Mouse (Mus musculus): ENCODE data around the gene Itpr2.

The Itpr2 gene

GRCm38 (mm10) chr6:146504459-146504858, 2.4 kb upstream of the Itpr2 start:
- no peak for DNase-seq (ENCODE audit: low read depth, low spot score)

- no peak for DNase-seq (ENCODE audit: low read depth, low spot score)
Measured at GRCm38 (mm10) chr6:146502856-146503255, 833 bp upstream of the Itpr2 start.

- DNase-seq (ENCODE audit: low read depth, low spot score), result peak; percentile 92
Measured at GRCm38 (mm10) chr6:146501316-146501865, 632 bp downstream of the Itpr2 start.

DNA sequence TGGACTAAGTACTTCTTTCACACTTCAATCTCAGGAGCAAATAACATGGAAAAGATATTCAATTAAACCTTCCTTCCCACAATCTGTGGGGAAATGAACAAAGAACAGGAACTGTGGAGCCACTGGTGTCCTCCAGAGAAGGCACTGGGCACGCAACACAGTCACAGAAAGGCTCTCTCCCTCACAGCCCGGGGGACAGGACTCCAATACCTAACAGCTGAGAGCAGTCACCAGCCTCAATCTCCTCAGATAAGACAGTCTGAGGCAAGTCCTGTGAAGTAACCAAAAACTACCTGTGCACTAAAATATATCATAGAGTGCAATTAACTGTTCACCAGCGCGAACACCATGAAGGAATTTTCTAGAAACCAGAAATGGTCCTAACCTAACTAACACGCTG, 1.3 kb downstream of the Itpr2 start:
- DNase-seq (ENCODE audit: low read depth, low spot score), result no peak

DNA sequence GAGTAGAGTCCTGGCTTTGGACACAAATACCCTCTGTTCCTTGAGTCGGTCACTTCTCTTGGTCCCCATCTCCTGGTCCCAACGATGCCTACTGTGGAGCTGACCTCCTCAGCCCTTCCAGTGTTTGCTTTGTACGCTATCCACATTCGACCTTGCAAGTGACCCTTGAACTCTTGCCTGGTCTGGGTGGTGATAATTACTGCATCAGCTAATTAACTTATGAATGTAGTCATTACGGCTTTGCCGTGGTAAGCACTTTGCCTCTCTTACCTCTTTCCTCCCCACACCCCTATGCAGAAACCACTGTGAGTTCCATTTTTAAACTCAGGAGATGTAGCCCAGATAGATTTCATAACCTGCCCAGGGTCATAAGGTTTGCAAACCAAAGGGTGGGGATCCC, 1.8 kb downstream of the Itpr2 start:
- DNase-seq (ENCODE audit: low read depth, low spot score), result peak; percentile 66

GRCm38 (mm10) chr6:146499566-146499965, 2.5 kb downstream of the Itpr2 start:
- no peak for DNase-seq (ENCODE audit: low read depth, low spot score)

GRCm38 (mm10) chr6:146498416-146498815, 3.6 kb downstream of the Itpr2 start:
- peak; percentile 44 for DNase-seq (ENCODE audit: low read depth, low spot score)

GRCm38 (mm10) chr6:146497866-146498265, 4.2 kb downstream of the Itpr2 start:
- peak; percentile 60 for DNase-seq (ENCODE audit: low read depth, low spot score)

DNA sequence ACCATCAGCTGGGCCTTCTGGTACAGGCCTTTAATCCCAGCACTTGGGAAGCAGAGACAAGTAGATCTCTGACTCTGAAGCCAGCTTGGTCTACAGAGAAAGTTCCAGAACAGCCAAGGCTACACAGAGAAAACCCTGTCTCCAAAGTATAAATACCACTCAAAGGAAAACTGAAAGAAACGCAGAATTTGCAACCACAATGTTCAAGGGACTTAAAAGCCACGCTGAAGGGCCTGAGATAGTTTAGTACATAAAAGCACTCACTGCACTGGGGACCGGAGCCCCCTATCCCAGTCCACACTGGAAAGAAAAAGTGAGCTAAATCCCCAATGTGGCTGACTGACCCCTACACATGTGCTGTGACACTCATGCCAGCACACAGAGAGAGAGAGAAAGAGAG, 4.6 kb downstream of the Itpr2 start:
- peak; percentile 55 for DNase-seq (ENCODE audit: low read depth, low spot score)

GRCm38 (mm10) chr6:146491680-146492079, 10.3 kb downstream of the Itpr2 start:
- no peak for DNase-seq (ENCODE audit: low read depth, low spot score)

DNA sequence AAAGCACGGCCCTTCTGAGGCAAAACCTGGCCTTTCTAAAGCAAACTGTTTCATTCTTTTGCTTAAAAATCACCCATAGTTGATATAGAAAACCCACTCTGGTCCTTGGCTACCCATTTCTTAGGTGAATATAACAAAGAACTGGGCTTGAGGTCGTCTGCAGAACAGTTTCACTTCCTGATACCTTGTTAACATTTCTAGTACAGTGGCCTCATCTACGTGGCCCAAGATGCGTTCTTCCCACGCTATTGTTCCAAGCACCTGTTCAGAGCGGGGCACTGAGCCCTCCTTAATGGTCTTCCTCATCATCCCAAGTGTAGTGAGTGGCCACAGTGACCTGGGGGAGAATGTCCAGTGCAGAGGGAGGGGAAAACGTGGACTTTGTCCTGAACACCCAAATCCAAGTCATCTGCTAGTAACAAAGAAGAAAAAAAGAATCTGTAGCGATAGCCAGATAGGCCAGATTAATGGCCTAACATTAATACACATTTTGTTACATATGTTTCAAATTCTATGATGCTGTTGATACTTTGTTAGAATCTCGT, 11.5 kb downstream of the Itpr2 start:
- DNase-seq (ENCODE audit: low read depth, low spot score), result peak; percentile 85

DNA sequence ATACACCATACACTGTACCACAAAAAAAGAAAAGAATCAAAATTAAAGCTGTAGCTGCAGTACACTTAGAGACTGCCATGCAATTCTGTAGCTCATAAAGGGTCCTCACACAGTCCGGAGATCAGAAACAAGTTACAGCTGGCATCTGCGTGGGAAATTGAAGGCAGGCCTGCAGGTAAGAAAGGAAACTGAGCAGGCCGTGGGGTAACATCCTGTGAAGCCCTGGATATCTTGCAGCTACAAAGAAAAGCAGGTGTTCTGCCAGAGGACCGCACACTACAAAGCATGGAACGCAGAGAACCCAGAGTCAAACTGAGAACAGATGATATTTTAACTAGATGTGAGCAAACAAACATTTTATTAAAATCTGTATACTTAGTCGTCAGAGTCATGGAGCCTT, 12.2 kb downstream of the Itpr2 start:
- peak; percentile 45 for DNase-seq (ENCODE audit: low read depth, low spot score)

DNA sequence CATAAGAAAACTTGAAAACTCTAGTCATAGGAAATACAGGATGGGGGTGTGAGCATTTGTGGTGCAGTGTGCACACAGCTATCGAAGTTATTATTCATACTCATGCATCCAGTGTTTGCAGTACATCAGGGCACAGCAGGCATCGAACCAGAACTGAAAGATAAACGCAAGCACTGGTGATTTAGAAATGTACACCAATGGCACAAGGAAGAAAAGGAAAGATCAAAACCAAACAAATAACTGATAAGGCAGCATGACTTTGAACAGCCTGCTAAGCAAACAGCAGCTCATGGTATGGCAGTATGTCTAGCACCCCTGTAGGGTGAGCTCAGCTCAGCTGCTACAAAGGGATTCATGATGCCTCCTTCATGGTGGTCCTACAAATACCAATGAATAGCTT, 13.3 kb downstream of the Itpr2 start:
- DNase-seq (ENCODE audit: low read depth, low spot score), result no peak

GRCm38 (mm10) chr6:146487079-146487478, 14.9 kb downstream of the Itpr2 start:
- no peak for DNase-seq (ENCODE audit: low read depth, low spot score)

DNA sequence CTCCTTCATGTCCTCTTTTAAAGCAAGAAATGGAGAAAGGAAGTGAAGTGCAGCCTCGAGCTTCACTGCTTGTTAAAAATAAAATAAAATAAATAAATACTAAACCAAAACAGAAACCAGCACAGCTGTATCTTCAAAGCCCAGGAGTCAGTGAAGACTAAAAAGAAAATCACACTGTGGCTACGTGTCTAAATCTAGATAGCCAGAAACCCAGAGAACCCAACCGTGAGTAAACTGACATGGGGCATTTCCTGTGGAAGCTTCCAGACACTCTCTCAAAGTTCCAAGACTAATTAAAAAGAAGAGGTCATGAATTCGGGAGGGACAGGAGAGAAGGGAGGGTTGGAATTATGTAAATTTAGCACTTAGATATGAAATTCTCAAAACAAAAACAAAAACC, 15.9 kb downstream of the Itpr2 start:
- DNase-seq (ENCODE audit: low read depth, low spot score), result peak; percentile 64

DNA sequence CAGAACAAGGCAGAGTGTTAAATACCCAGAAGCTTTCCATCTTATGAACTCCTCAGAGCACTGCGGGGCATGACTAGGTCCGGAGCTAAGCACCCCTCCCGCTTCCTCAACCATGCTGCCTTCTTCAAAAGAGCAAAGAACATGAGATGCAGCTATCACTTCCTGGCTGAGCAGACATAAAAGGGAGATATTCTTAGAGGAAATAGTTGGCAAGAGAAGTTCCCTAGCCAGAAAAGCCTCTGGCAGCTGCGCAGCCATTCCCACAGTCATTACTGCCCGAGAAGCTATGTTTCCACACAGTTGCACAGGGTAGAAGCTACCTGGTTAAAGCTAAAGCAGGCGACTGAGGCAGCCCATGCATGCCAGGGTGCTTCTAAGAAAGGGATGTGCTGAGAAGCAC, 20.6 kb downstream of the Itpr2 start:
- no peak for DNase-seq (ENCODE audit: low read depth, low spot score)

- no peak for DNase-seq (ENCODE audit: low read depth, low spot score)
Measured at GRCm38 (mm10) chr6:146480925-146481324, 21.1 kb downstream of the Itpr2 start.

GRCm38 (mm10) chr6:146478888-146479683, 22.9 kb downstream of the Itpr2 start:
- DNase-seq (ENCODE audit: low read depth, low spot score), result peak; percentile 34

DNA sequence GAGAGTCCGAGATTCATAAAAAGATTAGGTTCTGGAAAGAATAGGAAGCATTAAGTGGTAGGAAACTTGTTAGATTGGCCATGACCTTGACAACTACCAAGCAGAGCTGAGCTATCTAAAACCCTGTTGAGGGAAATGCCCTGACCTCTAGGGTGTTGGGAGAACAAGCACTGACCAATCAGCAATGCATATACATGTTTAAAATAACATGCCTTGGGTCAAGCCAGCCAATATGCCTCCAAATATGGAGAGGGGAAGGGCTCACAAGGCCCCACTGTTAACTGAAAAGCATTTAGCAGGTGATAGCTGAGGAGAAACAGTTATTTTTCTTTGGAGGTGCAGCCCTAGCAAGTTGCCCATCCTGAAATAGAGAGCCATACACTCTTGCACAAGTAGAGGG, 25.2 kb downstream of the Itpr2 start:
- DNase-seq (ENCODE audit: low read depth, low spot score), result no peak

DNA sequence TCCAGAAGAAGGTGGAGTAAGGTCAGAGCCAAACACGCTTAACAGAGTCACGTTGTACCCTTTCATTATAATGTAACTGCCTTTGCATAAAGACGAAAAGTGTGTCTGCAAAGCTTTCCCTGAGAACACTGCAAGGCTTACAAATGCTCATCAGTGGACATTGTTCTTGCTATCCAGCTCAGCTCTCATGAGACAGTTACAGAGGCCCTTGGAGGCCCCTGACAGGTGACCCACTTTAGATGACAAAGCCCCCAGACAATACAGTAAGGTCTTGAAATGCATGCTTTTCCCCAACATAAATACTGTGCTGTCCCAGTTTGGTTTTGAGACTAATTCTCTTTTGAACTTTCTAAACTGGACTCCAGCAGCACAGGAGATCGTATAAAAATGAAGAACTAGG, 27.9 kb downstream of the Itpr2 start:
- DNase-seq (ENCODE audit: low read depth, low spot score), result no peak

DNA sequence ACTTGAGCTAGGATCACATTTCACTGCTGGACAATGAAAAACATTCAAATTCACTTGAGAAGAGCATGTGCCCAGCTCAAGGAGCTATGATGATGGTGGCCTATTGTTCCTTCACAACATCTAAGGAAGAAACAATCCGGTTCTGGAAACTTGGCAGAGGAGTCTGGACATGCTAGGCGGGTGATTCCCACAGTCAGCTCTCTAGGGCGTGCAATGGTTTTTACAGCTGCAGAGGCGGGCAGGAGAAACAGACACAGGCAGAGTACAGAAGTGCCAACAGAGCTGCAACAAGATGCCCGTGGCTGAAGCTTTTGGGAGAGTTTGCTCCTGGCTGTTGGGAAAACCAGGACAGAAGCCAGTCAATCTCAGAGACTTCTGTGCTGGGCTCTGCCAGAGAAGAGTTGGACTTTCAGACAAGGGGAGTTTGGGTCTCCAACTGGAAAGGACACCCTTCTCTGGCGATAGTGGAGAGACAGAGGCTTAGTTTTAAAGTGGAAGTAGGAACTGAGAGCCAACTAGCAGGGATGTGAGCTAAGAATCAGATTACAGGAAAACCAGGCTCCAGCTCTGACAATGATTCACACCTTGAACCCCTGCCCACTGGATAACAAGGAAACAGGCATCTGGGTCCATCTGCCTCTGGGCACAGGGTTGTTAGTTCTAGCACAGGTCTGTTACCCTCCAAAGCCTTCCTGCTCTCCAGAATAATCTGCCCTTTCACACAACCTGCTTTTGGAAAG, 28.6 kb downstream of the Itpr2 start:
- DNase-seq (ENCODE audit: low read depth, low spot score), result no peak

DNA sequence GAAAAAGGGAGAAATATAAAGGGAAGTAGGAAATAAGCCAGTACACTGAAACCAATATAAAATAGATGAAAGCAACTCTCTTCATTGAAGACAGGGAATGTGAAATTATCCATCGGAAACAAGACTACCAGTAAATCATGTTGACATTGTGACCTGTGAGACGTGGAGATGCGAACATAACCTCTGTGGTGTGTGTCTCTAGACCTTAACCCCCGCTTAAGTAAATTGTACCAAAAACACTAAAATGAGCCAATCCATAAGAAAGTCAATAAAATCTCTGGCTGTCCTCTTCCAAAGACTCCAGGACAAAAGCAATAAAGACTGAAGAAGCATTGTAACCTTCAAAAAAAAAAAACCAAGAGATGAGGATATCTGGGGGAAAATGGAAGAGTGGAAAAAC, 31.6 kb downstream of the Itpr2 start:
- DNase-seq (ENCODE audit: low read depth, low spot score), result no peak

- no peak for DNase-seq (ENCODE audit: low read depth, low spot score)
Measured at GRCm38 (mm10) chr6:146469936-146470335, 32.1 kb downstream of the Itpr2 start.
